Mouse (Mus musculus) intestine, postnatal 0 days (tissue): ENCODE data around the gene Faap20. TPM values are rescaled to one million over a fixed set of nuclear protein-coding genes. Genes with fewer than 3 reads are reported as not detected.
A peak's percentile ranks its signal among the peaks of the same experiment; 100 is the strongest.

Experiments used
- ATAC-seq: fragments of 200-750 bp; cut with Nextera tagmentation; 2 replicates; pipeline ENCODE4 v1.8.0; 2017; ENCODE audit warnings: mild to moderate bottlenecking, moderate TSS enrichment, moderate library complexity
- H3K27ac ChIP-seq: fragments of 300-500 bp; sonication (generic); 2 replicates; pipeline ENCODE4 v1.5.1; 2014; ENCODE audit warnings: mild to moderate bottlenecking, low read depth, low read length, moderate library complexity
- H3K27me3 ChIP-seq: fragments of 300-500 bp; sonication (generic); replicated peaks from 2 replicates; pipeline ENCODE4 v1.6.1; 2014; ENCODE audit warnings: low read length, mixed read lengths; ENCODE audit not compliant: control insufficient read depth, insufficient read depth
- H3K36me3 ChIP-seq: fragments of 300-500 bp; sonication (generic); 2 replicates; pipeline ENCODE4 v1.6.1; 2014; ENCODE audit warnings: mild to moderate bottlenecking, moderate library complexity; ENCODE audit not compliant: control insufficient read depth, insufficient read depth
- H3K4me1 ChIP-seq: fragments of 300-500 bp; sonication (generic); replicated peaks from 2 replicates; pipeline ENCODE4 v1.6.1; 2014; ENCODE audit warnings: antibody characterized with exemption, low read length, mixed read lengths; ENCODE audit not compliant: control insufficient read depth, insufficient read depth
- H3K4me2 ChIP-seq: fragments of 300-500 bp; sonication (generic); replicated peaks from 2 replicates; pipeline ENCODE4 v1.6.1; 2014; ENCODE audit warnings: low read depth, mild to moderate bottlenecking, moderate library complexity
- H3K4me3 ChIP-seq: fragments of 300-500 bp; sonication (generic); 2 replicates; pipeline ENCODE4 v1.5.1; 2014; ENCODE audit warnings: low read depth, low read length
- H3K9ac ChIP-seq: fragments of 300-500 bp; sonication (generic); 2 replicates; pipeline ENCODE4 v1.6.1; 2014; ENCODE audit warnings: mild to moderate bottlenecking, low read depth, low read length
- H3K9me3 ChIP-seq: fragments of 300-500 bp; sonication (generic); 2 replicates; pipeline ENCODE4 v1.6.1; 2016; ENCODE audit warnings: mixed run types; ENCODE audit not compliant: control insufficient read depth
- CTCF ChIP-seq: sonication (generic); IDR thresholded peaks from 2 replicates; pipeline ENCODE4 v1.5.1; 2016; ENCODE audit warnings: low read depth, mild to moderate bottlenecking, control low read depth, antibody characterized with exemption, moderate library complexity
- WGBS: fragments of 180-500 bp; shearing (Covaris S2); extraction: QIAGEN DNeasy Blood & Tissue Kit; methylation state at CpG from one replicate; pipeline ENCODE4 v1.1.7; 2014; 5-methylcytosine and 5-hydroxymethylcytosine counted together
- polyA plus RNA-seq: library from polyadenylated mRNA; unstranded; fragments of >200 nt; fragmentation: Nextera tagmentation; extraction: Ambion mirVana; gene quantifications from 2 replicates; pipeline ENCODE4 v1.2.1, GENCODE M21; 2015

The Faap20 gene
- polyA plus RNA-seq, 1 experiment from 2014 or later = 57.8 TPM

DNA sequence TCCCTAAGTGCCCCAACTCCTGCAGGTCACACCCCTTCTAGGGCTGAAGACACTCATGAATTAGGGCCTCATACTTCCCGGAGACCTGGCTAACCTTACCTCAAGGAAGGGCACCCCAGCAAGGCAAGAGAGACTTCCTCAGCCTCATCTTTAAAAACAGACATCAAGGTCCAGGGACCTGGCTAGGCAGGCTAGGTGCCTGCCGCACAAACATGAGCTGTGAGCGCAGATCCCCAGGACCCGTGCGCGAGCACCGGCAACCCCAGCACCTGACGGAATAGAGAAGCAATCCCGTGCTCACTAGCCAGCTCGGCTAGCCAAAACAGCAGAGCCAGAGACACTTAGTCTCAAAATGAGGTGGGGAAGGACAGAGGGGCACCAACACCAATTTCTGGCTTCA, 34.8 kb upstream of the Faap20 start:
- Histone ChIP-seq H3K9me3 (no peaks in the 10 kb centered on the region), H3K27ac (no peak overlapping the region), H3K4me1 (peaks cover 38% of the 10 kb centered on the region), H3K36me3 (peaks cover 6% of the 10 kb centered on the region; the same call in 1 of the 2 replicates), H3K9ac (no peak overlapping the region; the same call in 1 of the 2 replicates), H3K4me2 (peak overlapping the region; percentile 25; the same call in 1 of the 2 replicates), H3K4me3 (no peak overlapping the region), H3K27me3 (no peaks in the 10 kb centered on the region)
- no peak for ATAC-seq
- WGBS = 57% methylated on average over 10 of the region's 10 CpGs
- no peak for TF ChIP-seq CTCF

GRCm38 (mm10) chr4:155215203-155215602, 34.4 kb upstream of the Faap20 start:
- no peaks in the 10 kb centered on the region for H3K9me3 ChIP-seq
- TF ChIP-seq CTCF = no peak
- WGBS = 45% methylated on average over 9 of the region's 9 CpGs
- ATAC-seq = no peak
- peaks cover 38% of the 10 kb centered on the region for H3K4me1 ChIP-seq
- H3K9ac ChIP-seq = no peak overlapping the region
- H3K36me3 ChIP-seq = peaks cover 6% of the 10 kb centered on the region; the same call in 1 of the 2 replicates
- H3K27ac ChIP-seq = no peak overlapping the region
- H3K4me3 ChIP-seq = no peak overlapping the region
- H3K4me2 ChIP-seq = peak overlapping the region; percentile 41
- no peaks in the 10 kb centered on the region for H3K27me3 ChIP-seq

DNA sequence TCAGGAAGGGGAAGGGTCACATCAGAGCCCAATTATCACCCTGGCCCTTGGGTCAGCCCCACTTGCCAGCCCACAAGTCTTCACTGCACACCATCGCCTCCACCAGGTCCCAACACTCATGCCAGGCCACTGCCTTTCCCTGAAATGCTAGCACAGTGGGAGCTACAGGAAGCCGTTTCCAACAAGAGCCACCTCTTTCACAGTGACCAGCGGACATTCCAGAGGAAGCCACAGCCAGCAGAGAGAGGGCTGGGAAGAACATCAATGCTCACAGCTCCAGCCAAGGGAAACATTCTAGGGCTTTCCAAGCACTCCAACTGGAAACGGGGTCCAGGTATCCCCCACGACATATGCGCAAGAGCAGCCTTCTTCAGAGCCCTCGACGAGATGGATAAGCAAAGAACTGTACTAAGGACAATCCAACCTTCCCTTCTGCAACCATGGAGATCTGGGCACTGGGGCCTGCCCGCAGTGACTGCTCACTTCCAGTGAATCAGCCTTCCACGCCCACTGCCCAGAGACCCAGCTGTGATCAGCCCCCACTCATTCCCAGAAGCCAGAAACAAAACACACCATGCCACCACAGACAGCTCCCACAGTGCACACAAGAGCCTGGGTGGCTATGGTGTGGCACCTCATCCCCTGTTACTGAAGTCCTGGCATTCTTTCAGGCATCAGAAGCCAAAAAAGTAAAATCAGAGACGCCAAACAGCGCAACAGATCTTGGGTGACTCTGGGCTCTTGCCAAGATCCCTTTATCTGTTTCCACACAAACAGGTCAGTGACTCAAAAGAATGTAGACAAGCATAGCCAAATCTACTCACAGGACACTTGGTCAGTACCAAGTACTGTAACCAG, 33.6 kb upstream of the Faap20 start:
- no peak for ATAC-seq
- no peak overlapping the region; the same call in 1 of the 2 replicates for H3K27ac ChIP-seq
- H3K27me3 ChIP-seq = no peaks in the 10 kb centered on the region
- H3K9me3 ChIP-seq = no peaks in the 10 kb centered on the region
- peak overlapping the region; percentile 41 for H3K4me2 ChIP-seq
- WGBS = 54% methylated on average over 12 of the region's 12 CpGs
- H3K36me3 ChIP-seq = peaks cover 3% of the 10 kb centered on the region; the same call in 1 of the 2 replicates
- peak; percentile 37; the same call in 1 of the 2 replicates for TF ChIP-seq CTCF
- H3K9ac ChIP-seq = no peak overlapping the region
- no peak overlapping the region for H3K4me3 ChIP-seq
- peaks cover 38% of the 10 kb centered on the region for H3K4me1 ChIP-seq

DNA sequence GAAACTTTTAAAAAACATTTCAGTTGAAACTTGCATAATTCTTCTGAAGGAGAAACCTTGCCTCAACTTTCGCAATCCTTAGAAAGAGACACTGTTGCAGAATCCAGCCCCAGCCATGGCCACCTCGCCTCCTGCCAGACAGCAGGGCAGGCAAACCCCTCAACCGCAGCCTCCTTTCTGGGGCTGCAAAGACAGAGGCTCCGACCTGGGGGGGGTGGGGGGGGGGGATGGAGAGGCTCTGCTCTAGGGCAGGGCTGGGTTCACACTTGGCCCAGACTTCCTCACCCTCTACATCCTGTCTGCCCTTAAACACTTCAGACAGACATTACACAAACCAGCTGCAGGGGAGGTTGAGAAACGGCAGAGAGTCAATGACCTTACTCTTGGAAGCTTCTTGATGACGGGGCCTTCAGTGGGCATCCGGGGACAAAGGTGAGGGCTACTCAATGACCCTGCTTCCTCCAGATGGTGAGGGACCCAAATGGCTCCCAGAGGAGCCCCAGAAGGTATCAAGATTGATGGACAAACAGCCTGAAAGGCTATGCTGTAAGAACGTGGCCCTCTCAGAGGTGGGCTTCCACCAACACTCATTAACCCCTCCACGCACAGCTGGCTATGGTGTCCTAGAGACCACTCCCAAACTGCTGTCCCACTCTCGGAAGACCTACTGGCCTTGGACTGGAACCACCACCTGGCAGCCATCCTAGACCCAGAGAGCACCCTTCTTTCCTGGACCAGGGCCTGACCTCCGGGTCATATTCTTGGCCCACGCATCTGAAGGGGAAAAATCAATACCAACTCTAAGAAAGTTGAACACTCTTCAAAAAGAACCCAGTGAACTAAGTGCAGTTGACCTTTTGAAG, 32.1 kb upstream of the Faap20 start:
- Histone ChIP-seq H3K4me1 (peaks cover 38% of the 10 kb centered on the region), H3K36me3 (peaks cover 3% of the 10 kb centered on the region; the same call in 1 of the 2 replicates), H3K9me3 (no peaks in the 10 kb centered on the region), H3K27ac (no peak overlapping the region), H3K27me3 (no peaks in the 10 kb centered on the region), H3K4me3 (no peak overlapping the region), H3K9ac (no peak overlapping the region), H3K4me2 (peak overlapping the region; percentile 91)
- no peak for TF ChIP-seq CTCF
- ATAC-seq = 0 out of 2 replicates have a peak, but pooled peaks have one; percentile 8
- 41% methylated on average over 12 of the region's 12 CpGs for WGBS

- H3K4me2 ChIP-seq = peak overlapping the region; percentile 91
- H3K9ac ChIP-seq = no peak overlapping the region
- no peaks in the 10 kb centered on the region for H3K9me3 ChIP-seq
- no peaks in the 10 kb centered on the region for H3K27me3 ChIP-seq
- H3K4me3 ChIP-seq = peak overlapping the region; percentile 82; the same call in 1 of the 2 replicates
- WGBS = 54% methylated on average over 9 of the region's 9 CpGs
- no peak overlapping the region for H3K27ac ChIP-seq
- peaks cover 3% of the 10 kb centered on the region; the same call in 1 of the 2 replicates for H3K36me3 ChIP-seq
- H3K4me1 ChIP-seq = peaks cover 38% of the 10 kb centered on the region
- no peak for TF ChIP-seq CTCF
- no peak for ATAC-seq
These were observed 31.4 kb upstream of the Faap20 start for GRCm38 (mm10) chr4:155218104-155218732.
